Mouse (Mus musculus) erythroblast, adult 5-6 weeks (primary cell): Measurements from ENCODE around the gene Oxgr1. TPM values are rescaled to one million over a fixed set of nuclear protein-coding genes. Genes with fewer than 3 reads are reported as not detected.

Source experiments
- ATAC-seq: replicated peaks from 2 replicates; pipeline ENCODE4 v1.8.0; 2016; ENCODE audit warnings: moderate number of reproducible peaks, mild to moderate bottlenecking, moderate TSS enrichment, inconsistent platforms; ENCODE audit not compliant: poor library complexity, low FRiP score, severe bottlenecking
- total RNA-seq, 2 experiments: library from RNA; stranded (forward) in 1 of 2; stranded (reverse) in 1 of 2; fragments of 150-400 nt in 1 of 2; fragments of 200-764, 138-1000 nt in 1 of 2; gene quantifications; 2 replicates each; pipeline versions ENCODE4 v1.2.3 to v1.2.4; 2015 to 2017; ENCODE audit warnings: low replicate concordance in 2 of 2

The Oxgr1 gene
- total RNA-seq (2015; ENCODE audit: low replicate concordance) = not detected in 2 replicates
- not detected in 2 replicates for total RNA-seq (2017; ENCODE audit: low replicate concordance)

GRCm38 (mm10) chr14:120042187-120042820 is at the start of gene Oxgr1:
TSS of gene Oxgr1 (minus strand) at chr14:120042435.
- ATAC-seq = no peak

GRCm38 (mm10) chr14:120090401-120090800 is 48.2 kb upstream of the Oxgr1 start:
- no peak for ATAC-seq

- no peak for ATAC-seq
Observed at GRCm38 (mm10) chr14:120089649-120090360, 47.6 kb upstream of the Oxgr1 start.

GRCm38 (mm10) chr14:120089006-120089648 is 46.9 kb upstream of the Oxgr1 start:
- ATAC-seq = no peak

GRCm38 (mm10) chr14:120084084-120084667 is 41.9 kb upstream of the Oxgr1 start:
- ATAC-seq = no peak

- ATAC-seq = no peak
Observed at GRCm38 (mm10) chr14:120076192-120076591, 34.0 kb upstream of the Oxgr1 start.

GRCm38 (mm10) chr14:120075746-120076145 is 33.5 kb upstream of the Oxgr1 start:
- no peak for ATAC-seq

- no peak for ATAC-seq
Observed at GRCm38 (mm10) chr14:120074231-120074630, 32.0 kb upstream of the Oxgr1 start.

GRCm38 (mm10) chr14:120061096-120061495 is 18.9 kb upstream of the Oxgr1 start:
- ATAC-seq = no peak

- no peak for ATAC-seq
Observed at GRCm38 (mm10) chr14:120033454-120033853, 8.8 kb downstream of the Oxgr1 start.

GRCm38 (mm10) chr14:120019948-120020347 is 22.3 kb downstream of the Oxgr1 start:
- no peak for ATAC-seq

GRCm38 (mm10) chr14:120009969-120010872 is 32.0 kb downstream of the Oxgr1 start:
- no peak for ATAC-seq

GRCm38 (mm10) chr14:120005153-120005552 is 37.1 kb downstream of the Oxgr1 start:
- ATAC-seq = no peak

- no peak for ATAC-seq
Observed at GRCm38 (mm10) chr14:120003661-120004060, 38.6 kb downstream of the Oxgr1 start.

- no peak for ATAC-seq
Observed at GRCm38 (mm10) chr14:120002673-120003072, 39.6 kb downstream of the Oxgr1 start.

GRCm38 (mm10) chr14:119989651-119990050 is 52.6 kb downstream of the Oxgr1 start:
- no peak for ATAC-seq

- ATAC-seq = no peak
Observed at GRCm38 (mm10) chr14:119988937-119989645, 53.1 kb downstream of the Oxgr1 start.

GRCm38 (mm10) chr14:119987257-119987656 is 55.0 kb downstream of the Oxgr1 start:
- ATAC-seq = no peak

- ATAC-seq = no peak
Observed at GRCm38 (mm10) chr14:119986778-119987177, 55.5 kb downstream of the Oxgr1 start.
